Mouse (Mus musculus) gastrocnemius, adult 2 months (tissue): ENCODE data around the gene Itpk1. TPM values are rescaled to one million over a fixed set of nuclear protein-coding genes. Genes with fewer than 3 reads are reported as not detected.

Experiments used
- DNase-seq: peaks from one replicate; pipeline ENCODE4 v3.0.0; 2022
- H3K27ac ChIP-seq: fragments of 200-600 bp; 2 replicates; pipeline ENCODE4 v1.8.1; 2022; ENCODE audit warnings: mild to moderate bottlenecking
- H3K4me3 ChIP-seq: fragments of 200-600 bp; 2 replicates; pipeline ENCODE4 v1.8.1; 2022; ENCODE audit warnings: mild to moderate bottlenecking, moderate library complexity
- CTCF ChIP-seq: fragments of 200-600 bp; IDR thresholded peaks from 2 replicates; pipeline ENCODE4 v1.8.1; 2022; ENCODE audit warnings: antibody characterized with exemption, mild to moderate bottlenecking, moderate library complexity
- intact Hi-C: fragments of 180-260 bp; cut with DNase I; formaldehyde crosslinking; loops from one replicate; pipeline ENCODE4 v1.15.1; 2025
- total RNA-seq, 2 experiments: library from RNA; stranded (reverse); gene quantifications; 2 replicates each; pipeline ENCODE4 v1.2.3; 2021

Itpk1 gene
- total RNA-seq, 2 experiments from 2014 or later, result 6.5 to 6.6 TPM

- Histone ChIP-seq H3K27ac (no peak overlapping the region), H3K4me3 (no peak overlapping the region)
- intact Hi-C loops, result no loop called here
- no peak for TF ChIP-seq CTCF
- no peak for DNase-seq
Observed at GRCm38 (mm10) chr12:102664052-102664448, 40.7 kb downstream of the Itpk1 start.

GRCm38 (mm10) chr12:102663349-102664051, 41.2 kb downstream of the Itpk1 start:
- no peak for DNase-seq
- H3K27ac ChIP-seq, result peak overlapping the region; percentile 1; the same call in 1 of the 2 replicates
- intact Hi-C loops, result no loop called here
- H3K4me3 ChIP-seq, result no peak overlapping the region
- TF ChIP-seq CTCF, result no peak

DNA sequence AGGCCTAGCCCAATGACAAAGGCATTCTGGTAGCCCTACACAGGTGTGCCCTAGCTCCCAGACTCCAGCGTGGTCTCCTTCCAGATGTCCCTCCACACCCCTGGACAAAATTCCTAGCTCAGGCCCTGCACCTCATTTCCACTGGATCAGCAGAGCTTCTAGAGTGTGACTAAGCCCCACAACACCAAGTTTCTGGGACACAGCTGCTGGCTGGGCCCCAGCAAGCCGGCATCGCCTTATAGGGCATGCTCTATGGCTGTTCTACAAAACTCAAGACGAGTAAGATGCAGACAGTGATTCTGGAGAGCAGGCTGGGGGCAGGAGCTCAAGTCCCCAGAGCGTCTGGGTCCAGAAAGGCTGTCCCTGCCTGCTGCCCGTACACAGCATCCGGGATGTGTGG, 43.0 kb downstream of the Itpk1 start:
- peak; percentile 74 for DNase-seq
- peak overlapping the region; percentile 55 for H3K27ac ChIP-seq
- intact Hi-C loops, result no loop called here
- no peak for TF ChIP-seq CTCF
- H3K4me3 ChIP-seq, result no peak overlapping the region

DNA sequence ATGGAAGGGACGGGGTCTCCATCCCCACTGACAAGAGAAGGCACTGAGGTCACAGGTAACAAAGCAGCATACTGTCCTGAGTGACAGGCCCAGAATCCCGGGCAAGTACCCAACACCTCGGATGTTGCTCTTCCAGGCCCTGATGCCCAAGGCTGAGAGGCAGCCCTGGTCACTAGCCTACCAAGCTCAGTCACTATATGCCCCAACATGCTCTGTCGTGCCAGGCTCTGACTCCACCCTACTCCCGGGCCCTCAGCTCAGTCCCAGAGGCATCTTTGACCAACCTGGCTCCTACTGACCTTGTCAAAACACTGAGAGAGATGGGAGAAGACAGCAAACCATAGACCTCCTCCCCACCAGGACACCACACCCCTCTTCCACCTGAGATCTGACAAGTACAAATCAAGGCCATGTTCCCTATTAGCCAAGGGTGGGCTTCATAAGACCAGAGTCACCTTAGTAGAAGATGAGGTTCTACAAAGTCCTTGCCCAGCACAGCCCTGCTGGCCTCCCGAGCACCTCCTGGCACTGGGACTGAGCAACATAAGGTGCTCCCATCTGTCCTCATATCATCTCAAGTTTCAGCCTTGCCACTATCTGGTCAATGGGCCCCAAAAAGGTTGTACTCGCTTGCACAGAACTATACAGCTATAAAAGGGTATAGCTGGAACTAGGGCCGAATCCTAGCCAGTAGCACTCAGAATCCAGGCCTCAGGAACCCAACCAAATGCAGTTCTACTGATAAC, 43.7 kb downstream of the Itpk1 start:
- intact Hi-C loops, result no loop called here
- DNase-seq, result no peak
- H3K4me3 ChIP-seq, result no peak overlapping the region
- H3K27ac ChIP-seq, result peak overlapping the region; percentile 55
- no peak for TF ChIP-seq CTCF

- TF ChIP-seq CTCF, result no peak
- intact Hi-C loops, result no loop called here
- Histone ChIP-seq H3K4me3 (no peak overlapping the region), H3K27ac (0 out of 2 replicates have a peak overlapping the region, but pooled peaks have one; percentile 35)
- DNase-seq, result no peak
Observed at GRCm38 (mm10) chr12:102653003-102653402, 51.7 kb downstream of the Itpk1 start.

DNA sequence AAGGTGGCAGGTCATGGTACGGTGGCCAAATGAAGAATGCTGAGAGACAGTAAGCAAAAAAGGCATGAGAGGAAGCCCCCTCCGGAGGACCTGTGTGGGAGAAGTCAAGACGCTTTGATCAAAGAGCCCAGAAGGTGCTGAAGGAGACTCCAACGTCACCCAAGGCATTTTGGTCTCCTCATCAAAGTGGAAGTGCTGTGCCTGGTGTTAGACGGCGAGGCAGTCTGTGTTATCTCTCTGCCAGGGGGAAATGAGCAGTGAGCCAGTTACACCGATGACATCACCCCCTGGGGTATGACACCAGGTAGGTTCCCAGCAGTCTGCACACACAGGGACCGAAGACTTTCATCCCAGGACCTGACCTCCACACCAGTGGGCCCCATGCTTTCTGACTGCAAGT, 52.3 kb downstream of the Itpk1 start:
- no peak for TF ChIP-seq CTCF
- intact Hi-C loops, result no loop called here
- no peak for DNase-seq
- Histone ChIP-seq H3K4me3 (no peak overlapping the region), H3K27ac (peak overlapping the region; percentile 35)

DNA sequence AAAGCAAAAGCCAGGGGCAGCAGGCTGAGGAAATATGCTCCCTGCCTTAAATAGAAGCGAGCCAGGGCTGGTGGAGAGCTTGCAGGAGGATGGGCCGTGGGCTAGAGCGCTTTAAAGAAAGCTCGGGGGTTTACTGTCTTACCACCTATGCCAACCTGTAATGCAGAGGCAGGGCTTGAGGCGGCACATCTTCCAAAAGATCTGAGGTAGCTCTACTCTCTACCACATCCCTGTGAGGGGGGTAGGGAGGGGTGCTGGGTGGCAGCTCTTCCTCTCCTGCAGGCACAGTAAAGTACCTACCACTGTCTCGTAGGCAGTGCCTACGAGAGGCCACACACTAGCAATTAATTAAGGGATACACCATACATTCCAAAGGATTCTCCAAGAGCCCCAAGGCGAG, 52.9 kb downstream of the Itpk1 start:
- intact Hi-C loops, result no loop called here
- H3K4me3 ChIP-seq, result no peak overlapping the region
- H3K27ac ChIP-seq, result peak overlapping the region; percentile 31; the same call in 1 of the 2 replicates
- no peak for DNase-seq
- TF ChIP-seq CTCF, result no peak

GRCm38 (mm10) chr12:102651401-102651800, 53.3 kb downstream of the Itpk1 start:
- peak; percentile 39 for DNase-seq
- TF ChIP-seq CTCF, result no peak
- intact Hi-C loops, result no loop called here
- peak overlapping the region; percentile 31; the same call in 1 of the 2 replicates for H3K27ac ChIP-seq
- no peak overlapping the region for H3K4me3 ChIP-seq

GRCm38 (mm10) chr12:102650649-102651048, 54.1 kb downstream of the Itpk1 start:
- intact Hi-C loops, result no loop called here

DNA sequence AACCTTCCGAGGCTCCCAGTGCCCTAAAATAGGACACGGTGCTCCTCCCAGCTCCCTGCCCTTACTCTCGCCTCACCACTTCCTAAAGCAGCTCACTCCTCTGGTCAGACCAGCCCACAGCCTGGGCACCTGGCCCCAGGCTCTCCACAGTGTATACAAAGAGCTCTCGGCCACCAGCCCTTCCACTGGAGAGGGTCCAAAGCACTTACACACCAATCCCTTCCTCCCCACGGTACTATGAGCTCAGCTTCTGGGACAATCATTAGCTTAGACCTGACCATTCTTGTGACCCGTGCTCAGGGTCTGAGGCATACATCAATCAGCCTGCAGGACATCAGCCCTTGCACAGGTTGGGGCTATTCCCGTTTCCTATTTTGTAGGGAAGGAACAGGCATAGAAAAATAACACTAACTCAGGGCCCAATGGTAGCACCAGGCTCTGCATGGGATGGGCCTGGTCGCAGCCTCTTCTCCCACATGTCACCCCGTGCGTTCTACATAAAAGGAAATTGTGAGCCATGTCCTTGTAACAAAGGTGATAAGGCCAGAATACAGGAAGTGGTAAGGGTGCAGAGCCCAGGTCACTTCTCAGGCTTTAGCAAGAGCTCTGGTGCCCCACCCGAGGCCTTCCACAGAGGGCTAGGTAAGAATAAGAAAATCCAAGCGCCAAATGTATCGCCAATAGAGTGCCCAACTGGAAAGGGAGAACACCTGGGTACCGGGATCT, 56.7 kb downstream of the Itpk1 start:
- peak overlapping the region; percentile 38; the same call in 1 of the 2 replicates for H3K27ac ChIP-seq
- TF ChIP-seq CTCF, result no peak
- intact Hi-C loops, result no loop called here

More at GRCm38 (mm10) chr12:102650649-102651048, 54.1 kb downstream of the Itpk1 start:
- DNase-seq, result no peak
- TF ChIP-seq CTCF, result no peak
- Histone ChIP-seq H3K27ac (no peak overlapping the region), H3K4me3 (no peak overlapping the region)

DNA sequence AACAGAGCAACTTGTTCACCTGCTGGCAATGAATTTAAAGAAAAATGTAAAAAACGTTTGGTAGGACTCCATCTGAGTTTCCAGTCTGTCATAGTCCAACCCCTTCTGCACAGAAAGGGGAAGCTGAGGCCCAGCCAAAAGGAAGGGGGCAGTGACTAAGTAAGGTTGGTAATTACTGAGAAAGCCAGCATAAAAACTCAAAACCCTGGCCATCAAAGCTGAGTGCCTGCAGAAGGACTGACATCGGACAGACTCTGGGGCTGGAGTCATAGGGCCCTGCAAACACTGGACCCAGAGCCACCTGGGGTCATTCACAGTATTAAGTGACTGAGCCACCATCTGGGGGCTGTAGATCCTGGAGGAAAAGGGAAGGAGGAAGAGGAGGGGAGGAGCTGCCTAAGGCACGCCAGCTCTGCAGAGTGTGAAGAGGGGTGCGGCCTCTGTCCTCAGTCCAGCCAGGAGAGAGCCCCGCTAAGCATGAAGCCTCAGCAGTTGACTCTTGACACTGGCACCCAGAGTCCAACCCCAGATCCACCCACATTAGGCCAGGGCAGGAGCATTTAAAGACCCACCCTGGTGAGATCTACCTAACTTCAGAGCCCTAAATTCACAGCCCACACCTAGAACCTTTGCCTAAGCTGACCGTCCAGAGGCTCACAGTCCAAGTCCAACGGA, 58.0 kb downstream of the Itpk1 start:
- TF ChIP-seq CTCF, result no peak
- Histone ChIP-seq H3K27ac (peak overlapping the region; percentile 38), H3K4me3 (no peak overlapping the region)
- no peak for DNase-seq
- intact Hi-C loops, result no loop called here

More for the DNA sequence above, 56.7 kb downstream of the Itpk1 start:
- DNase-seq, result no peak
- H3K4me3 ChIP-seq, result no peak overlapping the region

DNA sequence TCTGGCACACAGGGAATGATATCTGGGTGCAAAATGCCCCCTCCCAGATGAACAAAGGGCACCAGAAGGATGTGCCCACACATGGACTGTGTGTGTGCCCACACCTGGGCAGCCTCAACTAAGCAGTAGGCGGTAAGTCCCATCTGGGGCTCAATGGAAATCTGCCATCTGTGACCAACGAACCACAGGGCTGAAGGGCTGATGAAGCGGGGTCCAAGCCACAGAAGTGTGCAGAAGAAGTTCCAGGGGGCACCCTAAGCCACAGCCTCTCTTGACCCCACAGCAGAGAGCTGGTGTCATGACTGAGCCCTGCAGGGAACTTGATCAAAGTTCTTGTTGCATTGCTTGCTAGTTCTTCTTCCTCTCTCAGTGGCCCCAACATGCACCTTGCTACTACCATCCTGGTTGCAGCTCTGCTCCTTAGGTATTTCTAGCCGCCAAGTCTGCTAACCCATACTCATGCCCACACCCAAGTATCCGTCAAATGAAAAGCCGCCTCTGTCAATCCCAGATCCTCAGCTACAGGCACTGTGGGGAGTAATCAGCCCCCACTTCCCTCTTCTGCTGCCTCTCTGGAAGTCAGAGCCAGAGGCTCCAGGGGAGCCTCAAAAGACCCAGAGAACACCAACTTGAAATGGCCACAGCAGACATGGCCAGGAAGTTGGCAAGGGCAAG, 58.7 kb downstream of the Itpk1 start:
- Histone ChIP-seq H3K27ac (peak overlapping the region; percentile 31; the same call in 1 of the 2 replicates), H3K4me3 (no peak overlapping the region)
- no peak for DNase-seq
- no peak for TF ChIP-seq CTCF
- intact Hi-C loops, result no loop called here
